Mouse (Mus musculus) megakaryocyte, embryonic 14.5 days (primary cell): Measurements from ENCODE around the gene Mab21l1.

ENCODE experiments used
- FLI1 ChIP-seq: IDR thresholded peaks from 2 replicates; pipeline ENCODE4 v1.6.1; 2012; ENCODE audit warnings: low read length, inconsistent platforms, mixed read lengths
- GATA1 ChIP-seq: IDR thresholded peaks from 3 replicates; pipeline ENCODE4 v1.6.1; 2012; ENCODE audit warnings: mixed read lengths, low read length, inconsistent platforms, borderline replicate concordance

DNA sequence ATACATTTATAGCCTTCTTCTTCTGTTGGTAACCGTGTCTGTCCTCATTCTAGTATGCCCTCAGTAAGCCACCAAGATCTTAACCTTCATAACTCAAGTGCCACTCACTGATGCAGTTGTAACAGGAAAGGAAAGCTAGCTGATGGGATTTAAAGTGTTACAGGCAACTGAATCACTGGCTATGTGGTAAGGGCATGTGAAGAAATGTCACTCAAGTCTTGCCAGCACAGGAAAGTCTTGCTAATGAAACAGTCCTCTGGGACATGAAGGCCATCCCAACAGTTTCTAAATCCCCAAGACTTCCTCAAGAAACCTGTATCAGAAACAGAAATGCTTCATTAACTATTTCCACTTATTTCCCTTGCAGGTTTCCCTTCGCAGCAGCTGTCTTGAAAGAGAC is 13.7 kb upstream of the Mab21l1 start:
- TF ChIP-seq GATA1 = no peak
- no peak for TF ChIP-seq FLI1
